Mouse (Mus musculus) heart, embryonic 12.5 days (tissue): Measurements from ENCODE around the gene Ly6g6d. TPM values are rescaled to one million over a fixed set of nuclear protein-coding genes. Genes with fewer than 3 reads are reported as not detected.

Experiments used
- ATAC-seq: fragments of 200-750 bp; cut with Nextera tagmentation; 2 replicates; pipeline ENCODE4 v1.8.0; 2017; ENCODE audit warnings: moderate TSS enrichment, moderate library complexity; ENCODE audit not compliant: insufficient number of reproducible peaks, low FRiP score
- H3K27ac ChIP-seq: fragments of 300-500 bp; sonication (generic); 2 replicates; pipeline ENCODE4 v1.5.1; 2016; ENCODE audit warnings: mild to moderate bottlenecking, moderate library complexity; ENCODE audit not compliant: poor library complexity, severe bottlenecking
- H3K27me3 ChIP-seq: fragments of 300-500 bp; sonication (generic); replicated peaks from 2 replicates; pipeline ENCODE4 v1.6.1; 2016; ENCODE audit warnings: mild to moderate bottlenecking, moderate library complexity
- H3K36me3 ChIP-seq: fragments of 300-500 bp; sonication (generic); 2 replicates; pipeline ENCODE4 v1.6.1; 2016; ENCODE audit warnings: mild to moderate bottlenecking, moderate library complexity
- H3K4me1 ChIP-seq: fragments of 300-500 bp; sonication (generic); replicated peaks from 2 replicates; pipeline ENCODE4 v1.6.1; 2016; ENCODE audit warnings: mild to moderate bottlenecking
- H3K4me2 ChIP-seq: fragments of 300-500 bp; sonication (generic); 2 replicates; pipeline ENCODE4 v1.6.1; 2016; ENCODE audit warnings: mild to moderate bottlenecking, moderate library complexity
- H3K4me3 ChIP-seq: fragments of 300-500 bp; sonication (generic); 2 replicates; pipeline ENCODE4 v1.5.1; 2016; ENCODE audit warnings: mild to moderate bottlenecking
- H3K9ac ChIP-seq: fragments of 300-500 bp; sonication (generic); 2 replicates; pipeline ENCODE4 v1.6.1; 2016; ENCODE audit warnings: mild to moderate bottlenecking, moderate library complexity
- H3K9me3 ChIP-seq: fragments of 300-500 bp; sonication (generic); replicated peaks from 2 replicates; pipeline ENCODE4 v1.6.1; 2016; ENCODE audit warnings: mild to moderate bottlenecking, moderate library complexity
- WGBS: fragments of 180-500 bp; shearing (Covaris S2); methylation state at CpG from one replicate; pipeline ENCODE4 v1.1.7; 2016; 5-methylcytosine and 5-hydroxymethylcytosine counted together
- polyA plus RNA-seq: library from polyadenylated mRNA; unstranded; fragments of >200 nt; fragmentation: Nextera tagmentation; extraction: Ambion mirVana; gene quantifications from 2 replicates; pipeline ENCODE4 v1.2.1, GENCODE M21; 2016

Gene Ly6g6d
- polyA plus RNA-seq, 1 experiment from 2014 or later = 1.8 TPM

GRCm38 (mm10) chr17:35058316-35058715, 19.5 kb downstream of the Ly6g6d start:
- peaks cover 7% of the 10 kb centered on the region; the same call in 1 of the 2 replicates for H3K27me3 ChIP-seq
- H3K9me3 ChIP-seq = no peaks in the 10 kb centered on the region; the same call in 1 of the 2 replicates
- H3K9ac ChIP-seq = 0 out of 2 replicates have a peak overlapping the region, but pooled peaks have one; percentile 3
- H3K4me2 ChIP-seq = peak overlapping the region; percentile 96
- H3K4me3 ChIP-seq = 0 out of 2 replicates have a peak overlapping the region, but pooled peaks have one; percentile 76
- peaks cover 25% of the 10 kb centered on the region for H3K4me1 ChIP-seq
- peak overlapping the region; percentile 95 for H3K27ac ChIP-seq
- no peak for ATAC-seq
- WGBS = 63% methylated on average over 9 of the region's 9 CpGs
- H3K36me3 ChIP-seq = peaks cover 80% of the 10 kb centered on the region

GRCm38 (mm10) chr17:35057090-35057489, 20.8 kb downstream of the Ly6g6d start:
- peaks cover 79% of the 10 kb centered on the region for H3K36me3 ChIP-seq
- no peak overlapping the region for H3K4me2 ChIP-seq
- no peaks in the 10 kb centered on the region for H3K27me3 ChIP-seq
- H3K4me3 ChIP-seq = no peak overlapping the region
- H3K4me1 ChIP-seq = peaks cover 35% of the 10 kb centered on the region
- ATAC-seq = no peak
- no peaks in the 10 kb centered on the region; the same call in 1 of the 2 replicates for H3K9me3 ChIP-seq
- H3K9ac ChIP-seq = peak overlapping the region; percentile 8; the same call in 1 of the 2 replicates
- H3K27ac ChIP-seq = no peak overlapping the region
- WGBS = 74% methylated on average over 3 of the region's 3 CpGs

GRCm38 (mm10) chr17:35055691-35056495, 22.0 kb downstream of the Ly6g6d start:
- Histone ChIP-seq H3K9ac (no peak overlapping the region), H3K4me1 (peaks cover 37% of the 10 kb centered on the region), H3K4me3 (no peak overlapping the region), H3K27ac (no peak overlapping the region), H3K4me2 (no peak overlapping the region), H3K9me3 (no peaks in the 10 kb centered on the region; the same call in 1 of the 2 replicates), H3K27me3 (no peaks in the 10 kb centered on the region), H3K36me3 (peaks cover 69% of the 10 kb centered on the region)
- WGBS = 86% methylated on average over 7 of the region's 7 CpGs
- no peak for ATAC-seq

- peaks cover 41% of the 10 kb centered on the region for H3K4me1 ChIP-seq
- peak overlapping the region; percentile 94 for H3K9ac ChIP-seq
- H3K4me3 ChIP-seq = peak overlapping the region; percentile 75
- WGBS = 68% methylated on average over 12 of the region's 12 CpGs
- H3K36me3 ChIP-seq = peaks cover 48% of the 10 kb centered on the region
- H3K27me3 ChIP-seq = no peaks in the 10 kb centered on the region
- ATAC-seq = no peak
- peak overlapping the region; percentile 88 for H3K4me2 ChIP-seq
- no peaks in the 10 kb centered on the region; the same call in 1 of the 2 replicates for H3K9me3 ChIP-seq
- peak overlapping the region; percentile 99 for H3K27ac ChIP-seq
Measured at GRCm38 (mm10) chr17:35052271-35052798, 25.5 kb downstream of the Ly6g6d start.

DNA sequence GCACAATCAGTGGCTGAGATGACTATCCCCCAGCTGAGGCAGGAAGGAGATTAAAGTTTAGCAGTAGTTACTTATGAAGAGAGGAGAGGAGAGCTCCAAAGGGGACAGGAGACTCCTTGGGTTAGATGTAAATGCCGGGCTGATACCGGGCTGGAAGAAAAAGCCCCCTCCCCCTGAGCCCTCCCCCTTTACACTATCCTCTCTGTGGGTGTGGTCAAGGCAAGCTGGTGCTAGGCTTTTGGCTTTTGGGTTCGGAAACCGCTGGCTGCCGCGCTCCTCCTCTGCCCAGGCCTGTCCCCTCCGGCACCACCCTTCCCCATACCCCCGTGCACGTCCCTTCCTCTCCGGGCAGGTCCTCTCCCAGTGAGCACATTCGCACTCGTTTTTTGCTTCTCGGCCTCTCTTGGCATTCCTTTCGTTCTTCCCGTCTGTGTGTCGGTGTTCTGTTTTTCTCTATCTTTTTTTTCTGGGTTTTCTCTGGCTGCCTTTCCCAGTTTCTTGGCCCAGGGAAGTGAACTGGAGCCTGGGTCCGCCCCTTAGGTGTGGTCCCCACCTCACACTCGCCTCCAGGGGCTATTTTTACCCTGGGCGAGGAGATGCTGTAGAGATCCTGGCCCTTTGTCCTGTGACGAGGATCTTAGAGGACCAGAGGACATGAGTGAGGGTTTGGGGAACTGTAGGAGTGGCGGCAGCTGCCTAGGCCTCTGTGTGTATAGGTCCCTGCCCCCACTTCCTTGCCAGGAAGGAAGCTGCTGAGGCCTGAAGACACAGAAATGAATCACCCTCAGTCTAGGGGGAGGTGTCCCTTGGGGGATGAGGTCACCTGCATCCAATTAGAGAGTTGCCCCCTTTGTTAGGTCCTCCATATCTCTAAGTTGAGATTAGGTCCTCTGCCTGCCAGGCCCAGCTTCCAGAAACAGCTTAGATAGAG, 26.4 kb downstream of the Ly6g6d start:
- WGBS = under 1% methylated on average over 21 of the region's 21 CpGs

GRCm38 (mm10) chr17:35050126-35050750, 27.6 kb downstream of the Ly6g6d start:
- H3K9me3 ChIP-seq = no peaks in the 10 kb centered on the region; the same call in 1 of the 2 replicates
- peaks cover 54% of the 10 kb centered on the region for H3K4me1 ChIP-seq
- H3K9ac ChIP-seq = peak overlapping the region; percentile 94
- H3K4me3 ChIP-seq = peak overlapping the region; percentile 75
- H3K27me3 ChIP-seq = no peaks in the 10 kb centered on the region
- peak overlapping the region; percentile 99 for H3K27ac ChIP-seq
- H3K4me2 ChIP-seq = peak overlapping the region; percentile 88
- 1% methylated on average over 27 of the region's 27 CpGs for WGBS
- H3K36me3 ChIP-seq = peaks cover 30% of the 10 kb centered on the region
- ATAC-seq = peak; percentile 60

More for the DNA sequence above, 26.4 kb downstream of the Ly6g6d start:
- Histone ChIP-seq H3K4me3 (peak overlapping the region; percentile 75), H3K9ac (peak overlapping the region; percentile 94), H3K27me3 (no peaks in the 10 kb centered on the region), H3K4me1 (peaks cover 45% of the 10 kb centered on the region), H3K9me3 (no peaks in the 10 kb centered on the region; the same call in 1 of the 2 replicates), H3K4me2 (peak overlapping the region; percentile 88), H3K27ac (peak overlapping the region; percentile 99), H3K36me3 (peaks cover 41% of the 10 kb centered on the region)
- peak; percentile 80 for ATAC-seq

GRCm38 (mm10) chr17:35049561-35050016, 28.3 kb downstream of the Ly6g6d start, which contains the start of gene Clic1:
Gene Clic1 (plus strand): TSS chr17:35049966.
- ATAC-seq = peak; percentile 37
- H3K9me3 ChIP-seq = no peaks in the 10 kb centered on the region; the same call in 1 of the 2 replicates
- peaks cover 57% of the 10 kb centered on the region for H3K4me1 ChIP-seq
- H3K4me2 ChIP-seq = peak within 1 kb of the TSS; percentile 88
- H3K27ac ChIP-seq = peak within 1 kb of the TSS; percentile 99
- peak within 1 kb of the TSS; percentile 94 for H3K9ac ChIP-seq
- H3K4me3 ChIP-seq = peak within 1 kb of the TSS; percentile 75
- H3K27me3 ChIP-seq = no peaks in the 10 kb centered on the region
- under 1% methylated on average over 11 of the region's 11 CpGs for WGBS
- peaks cover 24% of the 10 kb centered on the region for H3K36me3 ChIP-seq

- ATAC-seq = no peak
- no peaks in the 10 kb centered on the region for H3K27me3 ChIP-seq
- peak overlapping the region; percentile 88 for H3K4me2 ChIP-seq
- H3K36me3 ChIP-seq = peaks cover 18% of the 10 kb centered on the region
- WGBS = 61% methylated on average over 5 of the region's 5 CpGs
- H3K4me3 ChIP-seq = peak overlapping the region; percentile 75; the same call in 1 of the 2 replicates
- peak overlapping the region; percentile 94; the same call in 1 of the 2 replicates for H3K9ac ChIP-seq
- H3K9me3 ChIP-seq = no peaks in the 10 kb centered on the region; the same call in 1 of the 2 replicates
- peaks cover 62% of the 10 kb centered on the region for H3K4me1 ChIP-seq
- H3K27ac ChIP-seq = peak overlapping the region; percentile 99
Measured at GRCm38 (mm10) chr17:35048932-35049440, 28.9 kb downstream of the Ly6g6d start.

GRCm38 (mm10) chr17:35048149-35048931, 29.5 kb downstream of the Ly6g6d start:
- Histone ChIP-seq H3K4me1 (peaks cover 62% of the 10 kb centered on the region), H3K9me3 (no peaks in the 10 kb centered on the region), H3K36me3 (peaks cover 12% of the 10 kb centered on the region)

More at GRCm38 (mm10) chr17:35048149-35048931, 29.5 kb downstream of the Ly6g6d start:
- Histone ChIP-seq H3K27me3 (no peaks in the 10 kb centered on the region), H3K4me3 (0 out of 2 replicates have a peak overlapping the region, but pooled peaks have one; percentile 17), H3K4me2 (peak overlapping the region; percentile 88), H3K9ac (peak overlapping the region; percentile 49; the same call in 1 of the 2 replicates), H3K27ac (peak overlapping the region; percentile 99)
- no peak for ATAC-seq
- WGBS = 20% methylated on average over 11 of the region's 11 CpGs
